Mouse (Mus musculus): ENCODE measurements around the gene Kank1.

DNA sequence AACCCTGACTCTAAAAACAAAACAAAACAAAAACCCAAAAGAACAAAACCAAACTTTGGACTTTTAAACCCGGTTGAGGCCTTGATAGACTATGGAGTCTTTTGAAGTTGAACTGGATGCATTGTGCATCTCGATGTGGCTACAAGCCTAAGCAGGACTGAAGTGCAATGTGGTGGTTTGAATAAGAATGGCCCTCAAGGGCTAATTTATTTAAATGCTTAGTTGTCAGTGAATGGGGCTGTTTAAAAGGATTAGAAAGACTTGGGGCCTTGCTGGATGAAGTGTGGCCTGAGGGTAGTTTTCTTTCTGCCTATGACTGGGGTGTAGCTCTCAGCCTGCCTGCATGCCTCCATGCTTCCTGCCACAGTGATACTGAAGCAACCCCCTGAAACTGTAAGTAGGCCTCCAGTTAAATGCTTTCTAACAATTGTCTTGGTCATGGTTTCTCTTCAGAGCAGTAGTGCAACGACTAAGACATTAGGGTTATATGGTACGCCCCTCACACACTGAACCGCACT is 242.4 kb downstream of the Kank1 start:
- no peak for TF ChIP-seq GATA1 (IDR thresholded peaks at IDR 0.05; ENCODE audit: low read length)
- no peak for TF ChIP-seq TAL1 (IDR thresholded peaks at IDR 0.05; ENCODE audit: low read length)
